Mouse (Mus musculus) cerebellum, adult 2 months (tissue): Measurements from ENCODE around the gene Kctd17.

ENCODE experiments used
- CTCF ChIP-seq: fragments of 200-500 bp; IDR thresholded peaks from 2 replicates; pipeline ENCODE4 v1.5.1; 2011; ENCODE audit warnings: low read depth, mild to moderate bottlenecking, control low read depth, low read length, moderate library complexity, borderline replicate concordance; ENCODE audit not compliant: insufficient read depth
- POLR2A ChIP-seq: fragments of 200-500 bp; IDR thresholded peaks from 2 replicates; pipeline ENCODE4 v1.6.1; 2011; ENCODE audit warnings: low read length, control low read depth, borderline replicate concordance; ENCODE audit not compliant: insufficient read depth

DNA sequence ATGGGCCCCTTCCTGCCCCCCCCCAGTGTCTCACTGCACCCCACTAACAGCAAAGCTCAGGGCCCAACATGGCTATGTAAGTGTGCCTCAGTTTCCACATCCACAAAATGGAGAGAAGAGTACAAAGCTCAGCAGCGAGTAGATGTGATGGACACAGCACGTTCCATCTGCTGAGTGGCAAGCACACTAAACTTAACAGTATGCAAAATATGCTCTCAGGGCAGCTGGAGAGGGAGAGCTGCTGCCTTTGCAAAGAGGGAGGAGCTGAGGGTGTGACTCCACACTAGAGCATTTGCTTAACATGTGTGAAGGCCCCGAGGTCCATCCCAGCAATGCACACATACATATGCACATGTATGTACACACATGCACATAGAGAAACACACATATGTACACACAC, 24.6 kb downstream of the Kctd17 start:
- TF ChIP-seq POLR2A (no peak), CTCF (no peak)
